37 mouse cellular contexts compared by ENCODE assay signal in genomic region chr4:107347221-107347620, GRCm38 (mm10). TPM values are rescaled to one million over a fixed set of nuclear protein-coding genes. Genes with fewer than 3 reads are reported as not detected.
"Had no signal": no experiment of that assay in that cellular context is flagged by ENCODE, and none has a peak within 500 bp of the region (broad histone marks: within the 10 kb centered on the region; RNA-seq: fewer than 3 reads in every experiment).

No protein-coding gene starts in this region.

- H3K4me3 ChIP-seq: gastrocnemius, adult 2 months; heart, embryonic 10.5 days; heart, embryonic 12.5 days; hindbrain, embryonic 10.5 days; hindbrain, embryonic 12.5 days; intestine, embryonic 15.5 days; layer of hippocampus, adult 2 months; left cerebral cortex, adult 2 months; limb, embryonic 10.5 days; limb, embryonic 12.5 days; liver, embryonic 13.5 days; liver, embryonic 15.5 days had no signal

- H3K36me3 ChIP-seq: intestine, embryonic 15.5 days had no signal

- H3K27ac ChIP-seq: gastrocnemius, adult 2 months; heart, embryonic 10.5 days; hindbrain, embryonic 10.5 days; hindbrain, embryonic 12.5 days; hindbrain, embryonic 14.5 days; intestine, embryonic 15.5 days; layer of hippocampus, adult 2 months; left cerebral cortex, adult 2 months; limb, embryonic 10.5 days; limb, embryonic 12.5 days; liver, embryonic 13.5 days; liver, embryonic 15.5 days had no signal

- DNase-seq: gastrocnemius, adult 2 months; gastrocnemius, postnatal 10 days; gastrocnemius, postnatal 25 days; heart, adult 18-20 months; heart, postnatal 10 days; heart, postnatal 4 days; kidney, adult 18-20 months; kidney, adult 8-10 months; kidney, postnatal 10 days; kidney, postnatal 25 days; kidney, postnatal 4 days; liver; liver, embryonic 13.5 days had no signal

- H3K9me3 ChIP-seq: heart, embryonic 10.5 days; heart, embryonic 12.5 days; hindbrain, embryonic 10.5 days; hindbrain, embryonic 12.5 days; intestine, embryonic 15.5 days; limb, embryonic 10.5 days; limb, embryonic 12.5 days; liver, embryonic 13.5 days; liver, embryonic 15.5 days had no signal

- ATAC-seq: hindbrain, embryonic 16.5 days; inflammation-experienced regulatory T-cells, adult 6 months; intestine, embryonic 15.5 days; intestine, postnatal 0 days had no signal

- H3K4me2 ChIP-seq: heart, embryonic 12.5 days; hindbrain, embryonic 12.5 days; hindbrain, embryonic 14.5 days; intestine, embryonic 15.5 days; limb, embryonic 12.5 days; liver, embryonic 11.5 days; liver, embryonic 13.5 days; liver, embryonic 15.5 days had no signal

- H3K9ac ChIP-seq: heart, embryonic 12.5 days; hindbrain, embryonic 12.5 days; hindbrain, embryonic 14.5 days; intestine, embryonic 15.5 days; limb, embryonic 12.5 days; liver, embryonic 13.5 days; liver, embryonic 15.5 days had no signal

- H3K27me3 ChIP-seq: heart, embryonic 12.5 days; hindbrain, embryonic 12.5 days; intestine, embryonic 15.5 days; limb, embryonic 12.5 days; liver, embryonic 13.5 days; liver, embryonic 15.5 days had no signal

RNA-seq across cellular contexts. Expression of gene Dio1, which starts 40.3 kb away (rescaled TPM):
- total RNA-seq: gastrocnemius, postnatal 25 days; gastrocnemius, postnatal 4 days; granulocyte monocyte progenitor cell, adult 5-6 weeks; heart, adult 18-20 months; heart, adult 8-10 months; heart, postnatal 10 days; heart, postnatal 25 days; heart, postnatal 4 days; layer of hippocampus, adult 2 months; layer of hippocampus, postnatal 10 days; layer of hippocampus, postnatal 25 days; left cerebral cortex, adult 2 months; left cerebral cortex, postnatal 14 days; left cerebral cortex, postnatal 36 days had no signal
- polyA plus RNA-seq: heart, embryonic 10.5 days; heart, embryonic 12.5 days; heart, embryonic 14.5 days; hindbrain, embryonic 10.5 days; hindbrain, embryonic 12.5 days; hindbrain, embryonic 14.5 days; hindbrain, embryonic 16.5 days; inflammation-experienced regulatory T-cells, adult 6 months; limb, embryonic 10.5 days; limb, embryonic 12.5 days; liver, embryonic 13.5 days; liver, embryonic 15.5 days had no signal
